Mouse (Mus musculus) spleen, postnatal 36 days (tissue): ENCODE measurements around the gene Rheb.
"Not testable (repeated sequence)": the region's sequence is repeated elsewhere in the genome, so short reads cannot be mapped to it uniquely, and the experiment has no call there.

Experiments
- DNase-seq, 2 experiments: peaks; one replicate each; pipeline ENCODE4 v3.0.0; 2022; ENCODE audit warnings: low spot score in 2 of 2, mixed read lengths in 1 of 2

Gene Rheb

DNA sequence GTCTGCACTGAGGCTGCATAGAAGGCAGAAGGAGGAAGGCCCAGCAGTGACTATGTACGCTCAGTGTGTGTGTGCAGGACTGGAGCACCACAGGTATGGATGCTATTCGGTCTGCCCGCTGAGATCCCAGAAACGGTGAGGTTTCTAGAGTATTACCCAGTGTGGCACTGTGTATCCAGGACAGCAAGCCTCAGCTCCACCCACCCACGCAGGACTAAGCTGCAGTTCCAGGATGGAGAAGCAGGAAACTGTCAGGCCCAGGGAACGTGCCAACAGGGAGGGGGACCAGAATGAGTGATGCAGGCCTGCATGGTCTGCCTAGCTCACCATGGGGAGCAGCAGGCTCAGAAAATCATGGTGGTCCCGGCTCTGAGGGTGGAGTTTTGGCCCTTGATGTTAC, 49.5 kb downstream of the Rheb start:
- DNase-seq, result no peak

- no peak for DNase-seq
Measured at GRCm38 (mm10) chr5:24782957-24783356, 59.5 kb downstream of the Rheb start.

- DNase-seq, result no peak
Measured at GRCm38 (mm10) chr5:24781048-24781447, 61.4 kb downstream of the Rheb start.

GRCm38 (mm10) chr5:24779881-24780512, 62.4 kb downstream of the Rheb start:
- DNase-seq, result peak in 1 of 2 experiments; percentile 13

DNA sequence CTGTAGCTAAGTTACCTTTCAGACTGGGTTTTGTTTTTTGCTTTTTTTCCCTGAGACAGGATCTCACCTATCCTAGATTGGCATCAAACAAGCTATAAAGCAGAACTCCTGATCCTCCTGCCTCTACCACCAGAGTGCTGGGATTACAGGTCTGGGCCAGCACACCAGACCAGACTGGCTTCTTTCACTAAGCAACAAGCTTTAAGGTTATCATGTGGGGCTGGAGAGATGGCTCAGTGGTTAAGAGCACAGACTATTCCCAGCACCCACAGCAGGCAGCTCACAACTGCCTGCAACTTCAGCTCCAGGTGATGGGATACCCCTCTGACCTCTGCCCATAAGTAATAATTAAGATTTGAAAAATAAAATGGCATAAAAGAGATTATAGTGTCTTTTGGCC, 63.1 kb downstream of the Rheb start:
- DNase-seq, result no peak

GRCm38 (mm10) chr5:24778843-24779140, 63.6 kb downstream of the Rheb start:
- no peak for DNase-seq

- no peak for DNase-seq
Measured at GRCm38 (mm10) chr5:24778082-24778842, 64.2 kb downstream of the Rheb start.

GRCm38 (mm10) chr5:24776681-24777080, 65.7 kb downstream of the Rheb start:
- no peak for DNase-seq

DNA sequence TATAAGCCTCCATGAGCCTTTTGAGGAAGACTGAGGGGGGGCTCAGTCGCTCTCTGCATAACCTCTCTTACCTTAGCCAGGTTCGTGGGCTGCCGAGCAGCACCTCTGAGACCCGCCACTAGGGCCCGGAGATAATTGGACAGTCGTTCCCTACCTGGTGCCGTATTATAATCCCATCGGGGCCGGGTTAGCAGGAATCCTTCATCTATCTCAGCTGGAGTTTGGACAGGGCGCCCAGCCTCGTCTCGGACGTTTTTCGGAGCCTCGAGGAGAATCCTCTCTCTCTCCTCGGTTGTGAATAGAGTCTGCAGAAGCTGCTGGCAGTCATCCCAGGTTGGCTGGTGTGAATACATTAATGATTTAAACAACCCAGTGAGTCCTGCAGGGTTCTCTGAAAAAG, 67.9 kb downstream of the Rheb start:
- DNase-seq, result not testable (repeated sequence)

GRCm38 (mm10) chr5:24757816-24758215, 84.6 kb downstream of the Rheb start, which contains the start of gene Crygn:
TSS of gene Crygn (minus strand) at chr5:24758008.
- DNase-seq, result no peak

GRCm38 (mm10) chr5:24756931-24757330, 85.5 kb downstream of the Rheb start:
- DNase-seq, result no peak
